Mouse (Mus musculus) splenic B cell, adult 2 months (primary cell): ENCODE results near the gene Rpl36a.
"Not testable (repeated sequence)": the region's sequence is repeated elsewhere in the genome, so short reads cannot be mapped to it uniquely, and the experiment has no call there.

Experiments
- DNase-seq: peaks from one replicate; pipeline ENCODE4 v3.0.0-alpha.2; 2011; ENCODE audit warnings: low read depth, low spot score
- H3K27me3 ChIP-seq: 2 replicates; pipeline ENCODE4 v1.6.1; 2012; ENCODE audit warnings: mild to moderate bottlenecking, low read length, moderate library complexity, mixed read lengths; ENCODE audit not compliant: control insufficient read depth, poor library complexity, insufficient read depth, severe bottlenecking
- H3K36me3 ChIP-seq: 2 replicates; pipeline ENCODE4 v1.6.1; 2012; ENCODE audit warnings: mild to moderate bottlenecking, low read length, moderate library complexity, mixed read lengths; ENCODE audit not compliant: control insufficient read depth, poor library complexity, insufficient read depth, severe bottlenecking

Rpl36a gene

DNA sequence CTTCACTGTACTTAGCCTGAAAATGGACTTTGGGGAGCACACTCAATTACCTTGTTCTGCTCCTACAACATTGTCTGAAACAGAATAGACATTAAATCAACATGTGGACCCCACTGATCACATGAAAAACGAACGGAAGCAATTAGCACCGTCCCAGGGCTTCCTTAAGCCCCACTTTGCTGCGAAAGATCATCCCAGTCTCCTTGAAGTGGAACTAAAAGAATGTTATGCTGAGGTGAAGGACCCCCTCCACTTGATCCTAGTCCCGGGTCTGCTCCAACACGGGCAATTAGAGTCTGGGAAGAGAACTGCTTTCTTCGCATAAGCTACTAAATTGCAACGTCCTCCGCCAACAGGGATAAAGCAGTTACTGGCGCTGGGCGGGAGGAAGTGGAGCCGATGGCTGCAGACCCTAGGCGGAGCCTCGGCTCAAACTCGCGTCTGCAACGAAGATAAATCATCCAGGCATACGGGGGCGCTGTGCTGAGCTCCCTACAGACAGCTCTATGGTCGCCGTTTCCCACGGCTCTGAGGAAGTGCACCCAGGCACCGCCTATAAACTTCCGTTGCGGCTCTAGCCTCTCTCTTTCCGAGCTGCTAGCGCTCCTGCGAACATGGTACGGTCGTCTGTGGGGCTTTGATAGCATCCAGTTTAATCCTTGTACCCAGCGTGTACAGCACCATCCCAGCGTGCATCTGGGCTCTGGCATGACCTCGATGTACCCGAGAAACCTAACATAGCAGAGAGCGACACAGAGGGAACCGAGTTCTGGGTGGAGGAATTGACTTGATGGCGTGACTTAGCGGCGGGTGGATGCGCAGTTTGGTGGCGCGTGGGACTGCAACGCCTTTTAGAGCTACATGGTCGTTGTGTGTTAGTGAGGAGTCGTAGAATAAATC, at the start of gene Rpl36a:
TSS of gene Rpl36a (plus strand) at position 552 of the 900 bp plus-strand sequence.
- Histone ChIP-seq H3K36me3 (peaks cover 2% of the 10 kb centered on the region; the same call in 1 of the 2 replicates), H3K27me3 (no peaks in the 10 kb centered on the region)
- DNase-seq: peak; percentile 94

DNA sequence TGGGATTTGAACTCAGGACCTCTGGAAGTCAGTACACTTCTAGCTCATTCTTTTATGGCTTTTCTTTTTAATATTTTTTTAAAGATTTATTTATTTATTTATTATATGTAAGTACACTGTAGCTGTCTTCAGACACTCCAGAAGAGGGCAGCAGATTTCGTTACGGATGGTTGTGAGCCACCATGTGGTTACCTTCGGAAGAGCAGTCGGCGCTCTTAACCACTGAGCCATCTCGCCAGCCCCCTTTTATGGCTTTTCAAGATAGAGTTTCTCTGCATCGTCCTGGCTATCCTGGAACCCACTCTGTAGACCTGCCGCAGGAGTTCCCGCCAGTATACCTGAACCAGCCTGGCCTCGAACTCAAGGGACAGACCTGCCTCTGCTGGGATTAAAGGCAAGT, 45.7 kb upstream of the Rpl36a start:
- H3K36me3 ChIP-seq, H3K27me3 ChIP-seq: not testable (repeated sequence)
- DNase-seq: peak; percentile 68

GRCm38 (mm10) chrX:134540414-134541135, 44.9 kb upstream of the Rpl36a start:
- Histone ChIP-seq H3K36me3 (0 out of 2 replicates have a peak, but pooled peaks cover 3% of the 10 kb centered on the region), H3K27me3 (no peaks in the 10 kb centered on the region)
- peak; percentile 24 for DNase-seq

GRCm38 (mm10) chrX:134541145-134541954, 44.1 kb upstream of the Rpl36a start, which contains the start of gene Timm8a1:
TSS of gene Timm8a1 (minus strand) at chrX:134541865.
- DNase-seq: peak; percentile 75
- peaks cover 7% of the 10 kb centered on the region; the same call in 1 of the 2 replicates for H3K36me3 ChIP-seq
- no peaks in the 10 kb centered on the region for H3K27me3 ChIP-seq

- no peaks in the 10 kb centered on the region for H3K27me3 ChIP-seq
- peaks cover 7% of the 10 kb centered on the region; the same call in 1 of the 2 replicates for H3K36me3 ChIP-seq
- DNase-seq: no peak
Measured at GRCm38 (mm10) chrX:134541955-134542308, 43.5 kb upstream of the Rpl36a start.

DNA sequence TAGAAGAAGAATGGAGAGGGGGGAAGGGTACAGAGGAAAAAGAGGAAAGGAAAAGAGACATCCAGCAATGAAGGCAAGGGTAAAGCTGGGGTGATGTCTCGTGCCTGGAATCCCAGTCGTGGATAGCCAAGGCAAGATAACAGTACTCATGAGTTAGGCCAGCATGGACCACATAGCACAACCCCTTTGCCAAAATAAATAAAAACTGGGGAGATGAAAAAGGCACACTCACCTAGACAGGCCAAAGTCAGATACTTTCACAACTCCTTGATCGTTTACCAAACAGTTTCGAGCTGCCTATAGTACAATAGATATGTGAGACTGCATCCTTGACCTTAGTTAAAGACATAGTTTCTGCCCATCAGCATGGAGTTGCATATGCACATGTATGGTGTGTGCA, 38.1 kb upstream of the Rpl36a start:
- Histone ChIP-seq H3K27me3 (no peaks in the 10 kb centered on the region), H3K36me3 (peaks cover 12% of the 10 kb centered on the region; the same call in 1 of the 2 replicates)
- no peak for DNase-seq

GRCm38 (mm10) chrX:134550903-134551302, 34.6 kb upstream of the Rpl36a start:
- Histone ChIP-seq H3K27me3 (no peaks in the 10 kb centered on the region), H3K36me3 (peaks cover 11% of the 10 kb centered on the region; the same call in 1 of the 2 replicates)
- DNase-seq: peak; percentile 73

GRCm38 (mm10) chrX:134553326-134553725, 32.1 kb upstream of the Rpl36a start:
- Histone ChIP-seq H3K36me3 (peaks cover 7% of the 10 kb centered on the region; the same call in 1 of the 2 replicates), H3K27me3 (no peaks in the 10 kb centered on the region)
- DNase-seq: no peak

GRCm38 (mm10) chrX:134554425-134554824, 31.0 kb upstream of the Rpl36a start:
- H3K27me3 ChIP-seq: no peaks in the 10 kb centered on the region
- peaks cover 7% of the 10 kb centered on the region; the same call in 1 of the 2 replicates for H3K36me3 ChIP-seq
- no peak for DNase-seq

GRCm38 (mm10) chrX:134564326-134564725, 21.1 kb upstream of the Rpl36a start:
- peaks cover 3% of the 10 kb centered on the region; the same call in 1 of the 2 replicates for H3K36me3 ChIP-seq
- H3K27me3 ChIP-seq: no peaks in the 10 kb centered on the region
- peak; percentile 74 for DNase-seq

DNA sequence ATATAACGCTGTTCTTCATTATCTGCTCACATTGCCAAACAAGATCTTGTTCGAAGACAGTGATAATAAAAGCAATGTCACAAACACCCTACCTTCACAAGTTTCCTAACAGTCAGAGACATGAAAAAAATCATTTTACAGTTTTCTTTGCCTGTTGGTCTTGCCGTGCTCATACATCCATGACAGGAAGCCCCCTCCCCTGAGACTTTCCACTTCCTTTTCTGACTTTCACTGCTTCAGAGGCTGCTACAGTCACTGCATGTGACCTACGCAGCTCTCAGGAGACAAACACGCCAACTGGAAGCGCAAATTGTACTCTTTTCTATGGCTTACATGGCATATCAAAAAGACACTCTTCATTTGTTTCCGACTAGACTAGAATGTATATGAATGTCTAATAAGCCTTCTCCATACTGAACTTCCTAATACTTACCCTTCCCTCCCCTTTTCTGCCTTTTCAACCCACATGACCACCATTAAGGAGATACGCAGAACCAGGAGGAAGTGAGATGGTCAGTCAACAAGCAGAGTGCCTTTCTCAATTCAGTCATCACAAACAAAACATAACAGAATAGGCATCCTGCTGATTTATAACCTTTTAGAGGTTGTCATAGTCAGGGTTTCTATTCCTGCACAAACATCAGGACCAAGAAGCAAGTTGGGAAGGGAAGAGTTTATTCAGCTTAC, 18.8 kb upstream of the Rpl36a start:
- DNase-seq: peak; percentile 90
- Histone ChIP-seq H3K36me3 (peaks cover 3% of the 10 kb centered on the region; the same call in 1 of the 2 replicates), H3K27me3 (no peaks in the 10 kb centered on the region)

DNA sequence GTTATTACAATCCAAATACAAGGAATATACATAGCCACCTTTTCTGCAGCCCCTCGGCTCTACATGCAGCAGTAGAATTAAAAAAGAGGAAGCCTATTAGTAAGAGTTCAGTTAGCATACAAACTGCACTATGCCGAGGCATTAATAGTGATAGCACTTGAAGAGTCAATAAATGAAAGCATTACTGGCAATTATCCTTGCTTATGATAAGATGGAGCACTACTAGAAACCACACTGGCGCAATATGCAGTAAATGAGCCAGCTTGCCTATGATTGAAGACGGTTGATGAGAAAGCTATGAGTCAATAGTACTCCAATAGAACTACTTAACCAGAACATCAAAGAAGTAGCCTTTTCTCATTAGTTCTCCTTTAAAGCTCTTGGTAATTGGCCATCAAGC, 7.6 kb upstream of the Rpl36a start:
- no peaks in the 10 kb centered on the region for H3K27me3 ChIP-seq
- no peak for DNase-seq
- no peaks in the 10 kb centered on the region for H3K36me3 ChIP-seq

DNA sequence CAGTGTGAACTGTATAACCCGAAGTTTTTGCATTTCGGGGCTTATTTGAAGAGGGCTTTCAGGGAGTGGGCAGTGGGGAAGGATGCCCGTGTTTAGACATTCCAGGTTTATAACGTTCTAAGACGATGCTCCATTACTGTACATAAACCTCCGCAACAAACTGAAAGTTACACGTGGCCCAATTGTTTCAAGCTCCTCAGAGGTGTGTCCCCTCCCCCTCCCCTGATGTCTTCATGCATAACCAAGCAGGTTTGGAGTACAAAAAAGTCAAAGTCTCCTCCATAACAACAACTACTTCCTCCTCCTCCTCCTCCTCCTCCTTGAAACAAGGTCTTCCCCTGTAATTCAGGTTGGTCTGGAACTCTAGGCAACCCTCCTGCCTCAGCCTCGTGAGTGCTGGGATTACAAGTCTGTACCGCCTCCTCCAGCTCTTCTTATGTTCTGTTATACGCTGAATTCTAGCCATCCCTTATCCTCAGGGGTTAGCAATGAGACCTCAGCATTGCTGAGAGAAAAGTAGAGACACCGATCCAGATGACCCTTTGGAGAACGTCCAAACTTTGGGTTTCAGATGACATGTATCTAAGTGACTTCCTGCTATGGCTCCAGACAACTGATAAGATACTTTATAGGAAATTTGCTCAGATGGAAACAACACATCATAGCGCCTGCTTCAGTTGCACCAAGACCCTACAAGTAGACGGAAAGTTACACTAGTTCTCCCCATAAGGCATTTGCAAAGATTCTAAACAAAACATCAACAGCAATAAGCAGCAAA, 4.7 kb upstream of the Rpl36a start:
- H3K27me3 ChIP-seq: no peaks in the 10 kb centered on the region
- peak; percentile 50 for DNase-seq
- no peaks in the 10 kb centered on the region for H3K36me3 ChIP-seq
